Mouse (Mus musculus) cerebral cortex, adult 2 months (tissue): ENCODE data around the gene Gm3285.

Source experiments
- WGBS: fragments of 180-500 bp; shearing (Covaris S2); methylation state at CpG from one replicate; pipeline ENCODE4 v1.1.7; 2018; 5-methylcytosine and 5-hydroxymethylcytosine counted together

The Gm3285 gene

GRCm38 (mm10) chr10:77861675-77862074, at the start of gene Gm3285:
TSS of gene Gm3285 (plus strand) at chr10:77861975.
- WGBS, result 49% methylated on average over 7 of the region's 7 CpGs

- WGBS, result 55% methylated on average over 4 of the region's 4 CpGs
Observed at GRCm38 (mm10) chr10:77814382-77814781, 47.4 kb upstream of the Gm3285 start, which contains the start of gene Gm2696. TSS of gene Gm2696 (plus strand) at chr10:77814682.

- WGBS, result 41% methylated on average over 5 of the region's 5 CpGs
Observed at GRCm38 (mm10) chr10:77815514-77815913, 46.3 kb upstream of the Gm3285 start.

- WGBS, result 91% methylated on average over 4 of the region's 4 CpGs
Observed at GRCm38 (mm10) chr10:77818523-77818922, 43.3 kb upstream of the Gm3285 start.

- 56% methylated on average over 4 of the region's 4 CpGs for WGBS
Observed at GRCm38 (mm10) chr10:77819203-77819602, 42.6 kb upstream of the Gm3285 start.

GRCm38 (mm10) chr10:77826951-77827350, 34.8 kb upstream of the Gm3285 start, which contains the start of gene Krtap10-4:
TSS of gene Krtap10-4 (minus strand) at chr10:77827095.
- 40% methylated on average over 6 of the region's 6 CpGs for WGBS

- WGBS, result 42% methylated on average over 9 of the region's 9 CpGs
Observed at GRCm38 (mm10) chr10:77835647-77836046, 26.1 kb upstream of the Gm3285 start, which contains the start of gene Krtap10-10. TSS of gene Krtap10-10 (plus strand) at chr10:77835947.

GRCm38 (mm10) chr10:77839006-77839405, 22.8 kb upstream of the Gm3285 start:
- WGBS, result 83% methylated on average over 6 of the region's 6 CpGs

GRCm38 (mm10) chr10:77846503-77846902, 15.3 kb upstream of the Gm3285 start, which contains the start of gene Gm36176:
TSS of gene Gm36176 (plus strand) at chr10:77846803.
- 67% methylated on average over 3 of the region's 3 CpGs for WGBS

GRCm38 (mm10) chr10:77846961-77847360, 14.8 kb upstream of the Gm3285 start:
- 43% methylated on average over 2 of the region's 2 CpGs for WGBS

GRCm38 (mm10) chr10:77847538-77847937, 14.2 kb upstream of the Gm3285 start:
- WGBS, result 86% methylated on average over 2 of the region's 2 CpGs

GRCm38 (mm10) chr10:77852559-77852958, 9.2 kb upstream of the Gm3285 start, which contains the start of gene Gm10318:
TSS of gene Gm10318 (plus strand) at chr10:77852859.
- WGBS, result 67% methylated on average over 9 of the region's 9 CpGs

- 44% methylated on average over 14 of the region's 14 CpGs for WGBS
Observed at GRCm38 (mm10) chr10:77864067-77864761, 2.4 kb downstream of the Gm3285 start.

GRCm38 (mm10) chr10:77864762-77865143, 3.0 kb downstream of the Gm3285 start:
- 61% methylated on average over 11 of the region's 11 CpGs for WGBS

GRCm38 (mm10) chr10:77867546-77867945, 5.8 kb downstream of the Gm3285 start:
- 50% methylated on average over 1 of the region's 1 CpGs for WGBS

- 82% methylated on average over 7 of the region's 7 CpGs for WGBS
Observed at GRCm38 (mm10) chr10:77869651-77870050, 7.9 kb downstream of the Gm3285 start.

- WGBS, result 74% methylated on average over 6 of the region's 6 CpGs
Observed at GRCm38 (mm10) chr10:77878985-77879384, 17.2 kb downstream of the Gm3285 start.

GRCm38 (mm10) chr10:77880305-77880704, 18.5 kb downstream of the Gm3285 start:
- 82% methylated on average over 3 of the region's 3 CpGs for WGBS

- 89% methylated on average over 5 of the region's 5 CpGs for WGBS
Observed at GRCm38 (mm10) chr10:77882553-77882952, 20.8 kb downstream of the Gm3285 start.

- 67% methylated on average over 12 of the region's 12 CpGs for WGBS
Observed at GRCm38 (mm10) chr10:77886007-77886747, 24.4 kb downstream of the Gm3285 start.

- WGBS, result 78% methylated on average over 8 of the region's 8 CpGs
Observed at GRCm38 (mm10) chr10:77890987-77891565, 29.3 kb downstream of the Gm3285 start.

- WGBS, result 83% methylated on average over 5 of the region's 5 CpGs
Observed at GRCm38 (mm10) chr10:77895562-77895961, 33.8 kb downstream of the Gm3285 start.
